Mouse (Mus musculus): ENCODE measurements around the gene Espn. TPM values are rescaled to one million over a fixed set of nuclear protein-coding genes. Genes with fewer than 3 reads are reported as not detected.

The Espn gene
- polyA plus RNA-seq, 1 experiment = not detected

GRCm38 (mm10) chr4:152129395-152129930 is 22.7 kb downstream of the Espn start:
- Histone ChIP-seq H3K4me1 (ENCODE audit: control insufficient read depth, insufficient read depth, insufficient read length, low read length) (peaks cover 4% of the 10 kb centered on the region; the same call in 1 of the 2 replicates), H3K27ac (replicated peaks; ENCODE audit: low read depth, low read length) (no peak overlapping the region), H3K4me3 (ENCODE audit: insufficient read depth, low read depth, low read length) (no peak overlapping the region)

GRCm38 (mm10) chr4:152128784-152129183 is 23.4 kb downstream of the Espn start:
- Histone ChIP-seq H3K4me3 (ENCODE audit: insufficient read depth, low read depth, low read length) (no peak overlapping the region), H3K27ac (replicated peaks; ENCODE audit: low read depth, low read length) (no peak overlapping the region), H3K4me1 (ENCODE audit: control insufficient read depth, insufficient read depth, insufficient read length, low read length) (peaks cover 5% of the 10 kb centered on the region; the same call in 1 of the 2 replicates)

- Histone ChIP-seq H3K4me1 (ENCODE audit: control insufficient read depth, insufficient read depth, insufficient read length, low read length) (peaks cover 5% of the 10 kb centered on the region; the same call in 1 of the 2 replicates), H3K4me3 (ENCODE audit: insufficient read depth, low read depth, low read length) (no peak overlapping the region), H3K27ac (replicated peaks; ENCODE audit: low read depth, low read length) (no peak overlapping the region)
Measured at GRCm38 (mm10) chr4:152127884-152128283, 24.3 kb downstream of the Espn start.

GRCm38 (mm10) chr4:152126026-152126920 is 25.9 kb downstream of the Espn start:
- Histone ChIP-seq H3K4me1 (ENCODE audit: control insufficient read depth, insufficient read depth, insufficient read length, low read length) (peaks cover 2% of the 10 kb centered on the region; the same call in 1 of the 2 replicates), H3K4me3 (ENCODE audit: insufficient read depth, low read depth, low read length) (peak overlapping the region; percentile 46), H3K27ac (replicated peaks; ENCODE audit: low read depth, low read length) (no peak overlapping the region)

- peaks cover 6% of the 10 kb centered on the region; the same call in 1 of the 2 replicates for H3K4me1 ChIP-seq (ENCODE audit: control insufficient read depth, insufficient read depth, insufficient read length, low read length)
- peak overlapping the region; percentile 46 for H3K4me3 ChIP-seq (ENCODE audit: insufficient read depth, low read depth, low read length)
- H3K27ac ChIP-seq (replicated peaks; ENCODE audit: low read depth, low read length) = no peak overlapping the region
Measured at GRCm38 (mm10) chr4:152125161-152126025, 26.8 kb downstream of the Espn start.

GRCm38 (mm10) chr4:152124361-152124961 is 27.7 kb downstream of the Espn start:
- Histone ChIP-seq H3K4me3 (ENCODE audit: insufficient read depth, low read depth, low read length) (peak overlapping the region; percentile 46; the same call in 1 of the 2 replicates), H3K4me1 (ENCODE audit: control insufficient read depth, insufficient read depth, insufficient read length, low read length) (peaks cover 7% of the 10 kb centered on the region; the same call in 1 of the 2 replicates), H3K27ac (replicated peaks; ENCODE audit: low read depth, low read length) (no peak overlapping the region)

GRCm38 (mm10) chr4:152121183-152121505 is 31.0 kb downstream of the Espn start:
- Histone ChIP-seq H3K4me1 (ENCODE audit: control insufficient read depth, insufficient read depth, insufficient read length, low read length) (peaks cover 7% of the 10 kb centered on the region; the same call in 1 of the 2 replicates), H3K27ac (replicated peaks; ENCODE audit: low read depth, low read length) (no peak overlapping the region), H3K4me3 (ENCODE audit: insufficient read depth, low read depth, low read length) (peak overlapping the region; percentile 36)

GRCm38 (mm10) chr4:152120311-152121182 is 31.6 kb downstream of the Espn start:
- H3K4me1 ChIP-seq (ENCODE audit: control insufficient read depth, insufficient read depth, insufficient read length, low read length) = peaks cover 7% of the 10 kb centered on the region; the same call in 1 of the 2 replicates
- H3K27ac ChIP-seq (replicated peaks; ENCODE audit: low read depth, low read length) = no peak overlapping the region
- H3K4me3 ChIP-seq (ENCODE audit: insufficient read depth, low read depth, low read length) = peak overlapping the region; percentile 36

GRCm38 (mm10) chr4:152119396-152120292 is 32.5 kb downstream of the Espn start:
- Histone ChIP-seq H3K4me1 (ENCODE audit: control insufficient read depth, insufficient read depth, insufficient read length, low read length) (peaks cover 7% of the 10 kb centered on the region; the same call in 1 of the 2 replicates), H3K4me3 (ENCODE audit: insufficient read depth, low read depth, low read length) (no peak overlapping the region), H3K27ac (replicated peaks; ENCODE audit: low read depth, low read length) (no peak overlapping the region)

GRCm38 (mm10) chr4:152117538-152117937 is 34.6 kb downstream of the Espn start:
- Histone ChIP-seq H3K4me1 (ENCODE audit: control insufficient read depth, insufficient read depth, insufficient read length, low read length) (peaks cover 5% of the 10 kb centered on the region; the same call in 1 of the 2 replicates), H3K27ac (replicated peaks; ENCODE audit: low read depth, low read length) (no peak overlapping the region), H3K4me3 (ENCODE audit: insufficient read depth, low read depth, low read length) (no peak overlapping the region)

- Histone ChIP-seq H3K4me3 (ENCODE audit: insufficient read depth, low read depth, low read length) (peak within 1 kb of the TSS; percentile 29; the same call in 1 of the 2 replicates), H3K27ac (replicated peaks; ENCODE audit: low read depth, low read length) (peak within 1 kb of the TSS; percentile 46; the same call in 1 of the 2 replicates), H3K4me1 (ENCODE audit: control insufficient read depth, insufficient read depth, insufficient read length, low read length) (peaks cover 5% of the 10 kb centered on the region; the same call in 1 of the 2 replicates)
Measured at GRCm38 (mm10) chr4:152115921-152116612, 36.1 kb downstream of the Espn start, which contains the start of gene Tnfrsf25. Gene Tnfrsf25, plus strand, starts transcription at chr4:152115934.

- Histone ChIP-seq H3K27ac (replicated peaks; ENCODE audit: low read depth, low read length) (no peak overlapping the region), H3K4me1 (ENCODE audit: control insufficient read depth, insufficient read depth, insufficient read length, low read length) (no peaks in the 10 kb centered on the region), H3K4me3 (ENCODE audit: insufficient read depth, low read depth, low read length) (no peak overlapping the region)
Measured at GRCm38 (mm10) chr4:152114080-152114479, 38.1 kb downstream of the Espn start.
